Mouse (Mus musculus) midbrain, embryonic 11.5 days (tissue): Measurements from ENCODE around the gene Prss23. TPM values are rescaled to one million over a fixed set of nuclear protein-coding genes. Genes with fewer than 3 reads are reported as not detected.

Experiments
- polyA plus RNA-seq: library from polyadenylated mRNA; unstranded; fragments of >200 nt; fragmentation: Nextera tagmentation; extraction: Ambion mirVana; gene quantifications from 2 replicates; pipeline ENCODE4 v1.2.1, GENCODE M21; 2014

Prss23 gene
- polyA plus RNA-seq, 1 experiment from 2014 or later: 34.9 TPM

Other genes with a start within 250 kb of the Prss23 start
- gene Tmem135, start 123.0 kb downstream of the Prss23 start, polyA plus RNA-seq: 15.1 and 16.7 TPM in 2 replicates
- 2.0 and 2.6 TPM in 2 replicates for gene Fzd4, start 122.8 kb downstream of the Prss23 start, polyA plus RNA-seq
- 0.84 and 0.86 TPM in 2 replicates for gene Me3, start 105.2 kb upstream of the Prss23 start, polyA plus RNA-seq